Mouse (Mus musculus) bone marrow, adult 2 months (tissue): ENCODE measurements around the gene Prss32.

Experiments used
- CTCF ChIP-seq: fragments of 200-500 bp; IDR thresholded peaks from 2 replicates; pipeline ENCODE4 v1.5.1; 2011; ENCODE audit warnings: low read length, control low read depth; ENCODE audit not compliant: control insufficient read depth, insufficient read depth
- POLR2A ChIP-seq: fragments of 200-500 bp; IDR thresholded peaks from 2 replicates; pipeline ENCODE4 v1.6.1; 2011; ENCODE audit warnings: low read depth, mild to moderate bottlenecking, control low read depth, low read length, borderline replicate concordance; ENCODE audit not compliant: control insufficient read depth

GRCm38 (mm10) chr17:23828271-23829001, 15.2 kb upstream of the Prss32 start:
- TF ChIP-seq POLR2A (no peak), CTCF (no peak)
